Mouse (Mus musculus): ENCODE data around the gene Chpf2.
A peak's percentile ranks its signal among the peaks of the same experiment; 100 is the strongest.
"Not testable (repeated sequence)": the region's sequence is repeated elsewhere in the genome, so short reads cannot be mapped to it uniquely, and the experiment has no call there.

The Chpf2 gene

DNA sequence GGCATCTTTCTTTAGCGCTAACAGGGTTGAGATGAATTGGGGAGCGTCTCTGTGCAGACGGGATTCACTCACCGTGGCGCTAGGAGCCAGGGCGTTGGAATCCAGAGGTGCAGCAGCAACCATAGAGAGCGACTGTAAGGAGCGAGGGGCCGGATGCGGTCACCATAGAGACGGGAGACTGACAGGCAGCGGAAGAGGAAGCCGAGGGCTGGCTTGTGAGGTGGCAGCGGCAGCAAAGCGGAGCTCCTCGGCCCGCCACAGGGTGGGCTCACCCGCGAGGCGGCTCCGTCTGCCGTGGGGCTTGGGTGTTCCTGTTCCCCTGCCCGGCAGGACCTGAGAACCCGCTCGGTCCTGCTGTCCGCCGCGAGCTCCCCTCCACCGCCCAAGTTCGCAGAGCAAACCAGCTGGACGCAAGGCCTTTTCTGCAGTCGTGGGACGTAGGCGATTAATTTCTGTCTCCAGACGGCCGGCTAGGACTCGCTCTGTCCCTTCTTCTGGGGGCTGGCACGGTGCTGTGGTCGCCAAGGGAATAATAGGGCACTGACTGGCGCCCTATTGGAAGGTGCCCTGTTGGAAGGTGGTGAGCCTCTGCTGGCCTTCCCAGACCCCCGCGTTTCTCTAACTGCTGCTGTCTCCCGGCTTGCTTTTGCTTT is at the start of gene Chpf2:
Gene Chpf2, plus strand, starts transcription at position 195 of the 653 bp plus-strand sequence.
- peak; percentile 74 for DNase-seq

DNA sequence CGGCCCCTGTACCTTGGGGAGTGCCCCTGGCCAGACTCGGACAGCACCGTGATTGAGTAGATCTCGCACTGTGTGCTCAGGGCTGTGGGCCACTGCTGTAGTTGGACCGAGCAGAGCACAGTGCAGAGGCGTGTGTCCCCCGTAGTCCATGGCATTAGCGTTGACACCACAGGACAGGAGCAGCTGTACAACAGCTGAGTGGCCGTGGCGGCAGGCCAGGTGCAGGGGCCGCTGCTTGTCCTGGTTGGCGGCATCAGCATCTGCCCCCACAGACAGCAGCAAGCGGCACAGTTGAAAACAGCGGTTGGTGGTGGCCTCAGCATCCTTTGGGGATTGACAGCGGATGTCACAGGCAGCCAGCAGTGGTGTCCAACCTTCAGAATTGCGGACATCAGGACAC is 48.9 kb upstream of the Chpf2 start:
- DNase-seq, result no peak

DNA sequence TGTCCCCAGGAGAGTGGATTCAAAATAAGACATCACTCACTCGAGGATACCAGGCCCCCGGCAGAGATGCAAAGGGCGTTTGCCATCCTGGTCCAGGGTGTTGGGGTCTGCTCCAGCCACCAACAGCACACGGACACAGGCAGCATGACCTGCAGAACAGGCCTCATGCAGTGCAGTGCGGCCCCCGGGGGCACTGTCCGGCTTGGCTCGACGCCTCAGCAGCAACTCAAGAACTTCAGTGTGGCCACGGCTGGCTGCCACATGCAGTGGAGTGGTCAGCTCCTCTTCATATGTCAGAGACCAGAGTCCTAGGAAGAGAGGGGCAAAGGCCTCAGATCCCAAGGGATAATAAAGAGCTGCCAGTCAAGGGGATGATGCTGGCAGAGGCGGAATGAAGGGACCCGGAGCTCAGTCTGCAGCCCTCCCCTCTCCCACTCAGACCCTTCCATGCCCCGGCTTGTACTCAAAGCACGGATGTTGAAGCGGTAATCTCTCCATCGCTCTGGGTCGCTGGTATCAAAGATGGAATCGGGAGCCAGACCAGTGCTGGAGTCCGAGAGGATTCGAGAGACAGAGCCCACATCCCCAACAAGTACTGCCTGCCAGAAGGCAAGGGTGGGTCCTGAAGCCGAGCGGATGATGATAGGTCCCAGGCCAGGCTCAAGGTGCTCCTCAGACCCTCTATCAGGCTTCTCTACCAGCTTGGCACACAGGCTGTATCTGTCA is 46.8 kb upstream of the Chpf2 start:
- no peak for DNase-seq

DNA sequence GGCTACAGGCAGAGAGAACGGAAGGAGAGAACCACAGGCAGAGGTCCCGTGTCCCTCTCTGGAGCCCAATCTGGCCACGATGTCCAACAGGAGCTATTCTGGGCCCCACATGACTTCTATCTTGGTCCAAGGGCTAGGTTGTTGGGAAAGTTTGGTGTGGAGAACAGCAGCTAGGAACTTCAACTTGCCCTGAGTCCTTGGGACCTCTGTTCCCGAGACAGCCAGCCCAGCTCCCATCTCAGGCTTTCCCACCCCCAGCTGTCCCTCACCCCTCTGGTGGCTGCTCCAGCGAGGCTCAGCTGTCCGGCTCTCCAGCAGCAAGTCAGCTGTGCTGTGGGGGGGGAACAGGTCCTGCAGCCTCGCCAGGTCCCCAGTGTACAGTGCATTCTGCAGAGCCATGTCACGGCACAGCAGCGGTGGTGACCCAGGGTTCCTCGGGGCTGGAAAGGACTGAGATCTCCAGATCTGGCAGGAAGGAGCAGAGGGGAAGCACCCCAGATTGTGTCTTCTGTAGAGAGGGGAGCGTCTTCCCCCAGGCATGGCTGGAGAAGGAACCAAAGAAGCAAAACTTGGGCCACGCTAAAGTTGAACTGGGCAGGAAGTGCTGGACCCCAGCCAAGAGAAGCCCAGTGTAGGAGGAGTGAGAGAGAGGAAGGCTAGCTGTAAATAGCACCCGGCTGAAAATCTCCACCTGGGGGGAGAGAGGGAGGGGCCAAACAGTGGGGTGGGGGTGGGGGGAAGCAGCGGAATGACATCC is 46.0 kb upstream of the Chpf2 start, which contains the start of gene Asb10:
Gene Asb10, minus strand, starts transcription at position 592 of the 757 bp plus-strand sequence.
- no peak for DNase-seq

GRCm38 (mm10) chr5:24541144-24541569 is 45.4 kb upstream of the Chpf2 start:
- no peak for DNase-seq

- DNase-seq, result no peak
Observed at GRCm38 (mm10) chr5:24542643-24543042, 43.9 kb upstream of the Chpf2 start.

DNA sequence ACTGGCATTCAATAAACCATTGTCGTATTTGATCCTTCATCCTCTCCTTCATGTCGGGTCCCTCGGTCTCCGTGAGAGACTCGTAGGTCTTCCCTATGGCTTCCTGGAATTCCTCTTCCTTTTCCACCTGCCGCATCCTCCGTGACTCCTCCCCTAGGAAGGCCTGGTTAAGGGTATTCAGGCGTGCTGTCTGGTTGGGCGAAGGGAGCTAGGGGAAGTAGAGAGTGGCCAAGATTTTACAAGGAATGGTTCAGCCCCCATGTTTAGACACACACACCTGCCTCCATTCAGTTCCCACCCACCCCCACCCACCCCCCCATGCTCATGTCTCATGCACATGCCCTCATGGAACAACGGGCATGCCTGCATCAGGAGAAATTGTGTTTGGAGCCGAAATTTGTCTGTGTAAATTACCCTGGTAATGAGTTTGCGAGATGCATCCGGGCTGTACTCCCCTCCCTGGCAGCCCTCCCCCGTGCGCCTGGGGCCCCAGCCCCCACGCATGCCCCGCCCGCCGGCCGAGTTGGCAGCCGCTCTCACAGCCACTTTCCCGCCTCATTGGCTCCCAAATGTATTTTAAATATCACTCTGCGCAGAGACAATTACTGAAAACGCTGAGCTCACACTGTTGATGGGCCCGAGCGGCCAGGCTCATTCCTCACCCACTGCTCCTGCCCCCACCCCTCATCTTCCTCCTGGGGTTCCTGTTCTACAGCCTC is 35.8 kb upstream of the Chpf2 start:
- DNase-seq, result no peak

- DNase-seq, result no peak
Observed at GRCm38 (mm10) chr5:24551317-24551688, 35.2 kb upstream of the Chpf2 start.

- DNase-seq, result no peak
Observed at GRCm38 (mm10) chr5:24553621-24554244, 32.8 kb upstream of the Chpf2 start.

GRCm38 (mm10) chr5:24555335-24555734 is 31.2 kb upstream of the Chpf2 start:
- not testable (repeated sequence) for DNase-seq

- DNase-seq, result no peak
Observed at GRCm38 (mm10) chr5:24556709-24557108, 29.8 kb upstream of the Chpf2 start, which contains the start of gene 4931409K22Rik. Gene 4931409K22Rik, minus strand, starts transcription at chr5:24556809.

GRCm38 (mm10) chr5:24575948-24576347 is 10.6 kb upstream of the Chpf2 start:
- DNase-seq, result no peak

DNA sequence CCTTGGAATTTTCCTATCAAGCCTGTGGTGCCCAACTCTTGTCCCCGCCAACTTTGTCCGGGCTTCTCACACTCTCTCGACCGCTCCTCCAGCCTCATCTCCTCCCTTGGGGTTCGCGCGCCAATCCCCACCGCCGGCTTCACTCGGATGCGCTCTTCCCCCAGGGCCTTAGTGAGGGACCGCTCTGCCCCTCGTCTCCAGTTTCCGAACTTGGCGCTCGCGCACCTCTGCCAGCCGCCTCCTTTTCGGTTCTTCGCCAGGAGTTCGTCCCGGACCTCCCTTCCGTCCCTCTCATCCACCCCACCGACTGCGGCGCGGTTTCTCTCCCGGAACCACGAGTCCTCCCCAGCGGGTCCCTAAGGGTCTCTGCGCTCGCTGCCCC is 9.7 kb upstream of the Chpf2 start:
- no peak for DNase-seq

DNA sequence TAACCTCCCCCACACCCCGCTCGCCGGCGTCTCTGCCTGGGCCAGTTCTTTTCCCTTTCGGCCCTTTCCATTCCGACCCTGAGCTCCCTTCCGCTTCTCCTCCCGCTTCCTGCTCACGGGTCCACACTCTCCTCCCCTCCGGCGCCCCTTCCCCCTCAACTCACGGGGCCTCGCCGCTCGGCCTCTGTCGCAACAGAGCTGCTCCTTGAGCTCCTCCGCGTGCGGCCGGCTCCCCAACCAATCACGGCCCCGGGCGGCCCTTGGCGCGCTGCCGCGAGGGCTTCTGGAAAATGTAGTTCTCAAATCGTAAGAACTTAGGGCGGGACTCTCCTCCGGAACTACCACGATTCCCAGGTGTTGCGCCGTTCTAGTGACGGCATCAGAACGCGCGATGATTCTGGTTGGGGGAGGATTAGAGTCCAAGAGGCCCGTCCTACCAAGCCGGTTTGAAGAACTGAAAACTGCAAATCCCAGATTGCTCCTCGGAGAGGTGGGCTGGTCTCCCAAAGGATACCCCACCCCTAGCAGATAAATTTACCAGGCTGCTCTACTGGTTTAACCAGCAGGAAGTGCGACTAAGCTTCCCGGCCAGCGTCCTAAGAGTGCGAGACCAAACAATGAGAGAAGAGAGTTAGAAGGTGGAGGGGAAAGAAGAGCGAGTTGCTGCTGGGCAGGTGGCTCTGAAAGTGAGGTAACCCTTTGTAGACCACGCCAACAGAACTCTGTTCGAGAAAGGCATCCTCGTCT is 9.2 kb upstream of the Chpf2 start, which contains the start of gene Abcf2:
Gene Abcf2, minus strand, starts transcription at position 285 of the 747 bp plus-strand sequence.
- peak; percentile 100 for DNase-seq

GRCm38 (mm10) chr5:24578109-24578963 is 8.2 kb upstream of the Chpf2 start:
- DNase-seq, result peak; percentile 29

GRCm38 (mm10) chr5:24586106-24586505 is 435 bp upstream of the Chpf2 start:
- no peak for DNase-seq

DNA sequence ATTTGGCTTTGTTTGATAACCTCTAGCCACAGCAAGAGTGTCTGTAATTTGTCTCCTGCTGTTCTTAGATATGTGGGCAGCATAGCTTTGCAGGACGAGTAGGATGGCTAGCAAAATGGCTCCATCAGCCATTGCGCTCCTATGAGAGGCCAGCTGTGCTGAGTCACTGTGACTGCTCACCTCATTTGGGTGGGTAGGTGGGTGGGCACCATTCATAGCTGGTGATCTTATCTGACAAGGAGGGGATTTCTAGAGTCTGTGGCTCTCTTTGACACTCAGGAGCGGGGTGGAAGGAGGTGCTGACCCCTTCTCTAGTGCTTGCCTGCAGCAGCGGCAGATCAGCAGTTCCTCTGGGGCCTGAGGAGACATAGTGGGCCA is 648 bp downstream of the Chpf2 start:
- no peak for DNase-seq

- no peak for DNase-seq
Observed at GRCm38 (mm10) chr5:24589511-24590500, 3.3 kb downstream of the Chpf2 start.

GRCm38 (mm10) chr5:24591268-24591721 is 4.8 kb downstream of the Chpf2 start:
- no peak for DNase-seq
